Mouse (Mus musculus) myocyte (in vitro differentiated cells): ENCODE measurements around the gene Bid.

Source experiments
- E2F4 ChIP-seq: IDR thresholded peaks from one replicate; pipeline ENCODE4 v1.6.1; 2011; ENCODE audit warnings: mild to moderate bottlenecking, control low read depth, moderate library complexity; ENCODE audit not compliant: insufficient read depth
- MAX ChIP-seq: IDR thresholded peaks from one replicate; pipeline ENCODE4 v1.6.1; 2011; ENCODE audit warnings: low read depth, mild to moderate bottlenecking, control low read depth
- MYOD1 ChIP-seq, 3 experiments: IDR thresholded peaks; one replicate each; pipeline ENCODE4 v1.6.1; 2011; ENCODE audit warnings: control low read depth in 2 of 3, low read depth in 2 of 3, mild to moderate bottlenecking in 2 of 3, moderate library complexity in 1 of 3; ENCODE audit not compliant: insufficient read length in 2 of 3, control insufficient read depth in 1 of 3
- MYOG ChIP-seq, 3 experiments: IDR thresholded peaks; one replicate each; pipeline ENCODE4 v1.6.1; 2011; ENCODE audit warnings: control low read depth in 2 of 3, low read depth in 2 of 3, mild to moderate bottlenecking in 2 of 3; ENCODE audit not compliant: insufficient read length in 2 of 3, control insufficient read depth in 1 of 3, insufficient read depth in 1 of 3
- POLR2A ChIP-seq: IDR thresholded peaks from one replicate; pipeline ENCODE4 v1.6.1; 2011; ENCODE audit warnings: low read depth, mild to moderate bottlenecking, control low read depth, moderate library complexity; ENCODE audit not compliant: insufficient read length
- POLR2AphosphoS2 ChIP-seq: IDR thresholded peaks from one replicate; pipeline ENCODE4 v1.6.1; 2011; ENCODE audit warnings: low read depth, control low read depth; ENCODE audit not compliant: insufficient read length
- TCF12 ChIP-seq: IDR thresholded peaks from one replicate; pipeline ENCODE4 v1.6.1; 2011; ENCODE audit warnings: mild to moderate bottlenecking, control low read depth; ENCODE audit not compliant: poor library complexity, insufficient read depth, severe bottlenecking
- USF1 ChIP-seq: IDR thresholded peaks from one replicate; pipeline ENCODE4 v1.6.1; 2011; ENCODE audit warnings: low read depth, mild to moderate bottlenecking, control low read depth, moderate library complexity

DNA sequence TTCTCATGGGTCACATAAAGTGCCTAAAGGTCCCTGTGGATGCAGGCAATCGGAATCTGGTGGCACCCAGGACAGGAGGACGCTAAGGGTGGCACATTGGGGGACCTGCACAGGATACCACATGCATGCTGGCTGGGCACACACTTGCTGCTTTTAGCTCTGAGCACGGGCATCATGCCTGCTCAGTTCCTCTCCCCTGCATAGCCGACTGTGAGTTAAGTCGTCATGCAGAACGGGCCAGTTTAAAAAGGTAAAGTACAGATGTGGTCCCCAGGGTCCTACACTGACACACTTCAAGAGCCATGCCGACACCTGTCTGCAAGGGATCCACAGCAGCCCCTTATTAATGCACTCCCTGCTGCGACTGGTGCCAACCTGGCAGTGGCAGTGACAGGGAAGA is 37.6 kb upstream of the Bid start:
- TF ChIP-seq MYOD1 (IDR thresholded peaks at IDR 0.05; ENCODE audit: control insufficient read depth in 1 of 3, insufficient read length in 2 of 3, low read depth in 2 of 3) (no peak), MAX (no peak), TCF12 (no peak), POLR2A (no peak), MYOG (IDR thresholded peaks at IDR 0.05; ENCODE audit: control insufficient read depth in 1 of 3, insufficient read depth in 1 of 3, insufficient read length in 2 of 3, low read depth in 2 of 3) (no peak), USF1 (no peak), E2F4 (no peak), POLR2AphosphoS2 (no peak)
